Mouse (Mus musculus) testis, adult 2 months (tissue): ENCODE measurements around the gene Gas2.

Experiments used
- CTCF ChIP-seq: fragments of 200-500 bp; IDR thresholded peaks from 2 replicates; pipeline ENCODE4 v1.5.1; 2012; ENCODE audit warnings: low read depth, mild to moderate bottlenecking, inconsistent platforms, low read length, moderate library complexity; ENCODE audit not compliant: control insufficient read depth, insufficient read depth, insufficient replicate concordance
- POLR2A ChIP-seq: fragments of 200-500 bp; IDR thresholded peaks from 2 replicates; pipeline ENCODE4 v1.6.1; 2012; ENCODE audit warnings: low read depth, mild to moderate bottlenecking, inconsistent platforms, low read length, moderate library complexity; ENCODE audit not compliant: control insufficient read depth

DNA sequence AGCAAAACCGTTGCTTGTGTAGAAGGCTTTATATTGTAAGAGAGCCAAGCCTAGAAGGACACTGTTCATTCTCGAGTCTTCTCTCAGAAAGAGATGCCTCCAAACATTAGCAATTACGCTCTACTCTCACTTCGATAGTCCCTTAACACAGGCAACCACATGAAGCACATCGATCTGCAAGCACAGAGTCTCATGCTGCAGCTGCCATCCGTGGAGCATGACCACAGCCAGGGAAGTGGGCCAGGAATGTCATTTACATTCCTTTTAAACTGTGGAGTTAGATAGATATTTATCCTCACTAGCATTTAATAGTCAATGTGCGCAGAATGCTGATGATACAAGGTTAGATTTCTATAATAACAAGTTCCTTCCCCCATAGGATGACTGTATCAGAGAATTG lies 21.3 kb upstream of the Gas2 start:
- TF ChIP-seq POLR2A (no peak), CTCF (no peak)
